Mouse (Mus musculus) liver, embryonic 12.5 days (tissue): ENCODE data around the gene Sycp1. TPM values are rescaled to one million over a fixed set of nuclear protein-coding genes. Genes with fewer than 3 reads are reported as not detected.

Experiments used
- ATAC-seq: fragments of 200-750 bp; cut with Nextera tagmentation; 2 replicates; pipeline ENCODE4 v1.8.0; 2017; ENCODE audit warnings: moderate number of reproducible peaks, mild to moderate bottlenecking, moderate library complexity
- H3K27ac ChIP-seq: fragments of 300-500 bp; sonication (generic); 2 replicates; pipeline ENCODE4 v1.5.1; 2016; ENCODE audit warnings: mild to moderate bottlenecking
- H3K27me3 ChIP-seq: fragments of 300-500 bp; sonication (generic); replicated peaks from 2 replicates; pipeline ENCODE4 v1.6.1; 2016; ENCODE audit warnings: mild to moderate bottlenecking, moderate library complexity
- H3K36me3 ChIP-seq: fragments of 300-500 bp; sonication (generic); 2 replicates; pipeline ENCODE4 v1.6.1; 2016; ENCODE audit warnings: mild to moderate bottlenecking, moderate library complexity
- H3K4me1 ChIP-seq: fragments of 300-500 bp; sonication (generic); 2 replicates; pipeline ENCODE4 v1.6.1; 2016
- H3K4me2 ChIP-seq: fragments of 300-500 bp; sonication (generic); 2 replicates; pipeline ENCODE4 v1.6.1; 2016; ENCODE audit warnings: mild to moderate bottlenecking, moderate library complexity
- H3K4me3 ChIP-seq: fragments of 300-500 bp; sonication (generic); 2 replicates; pipeline ENCODE4 v1.5.1; 2016; ENCODE audit warnings: mild to moderate bottlenecking, moderate library complexity
- H3K9ac ChIP-seq: fragments of 300-500 bp; sonication (generic); 2 replicates; pipeline ENCODE4 v1.6.1; 2016; ENCODE audit warnings: mild to moderate bottlenecking, moderate library complexity
- H3K9me3 ChIP-seq: fragments of 300-500 bp; sonication (generic); replicated peaks from 2 replicates; pipeline ENCODE4 v1.6.1; 2016; ENCODE audit warnings: mild to moderate bottlenecking, moderate library complexity
- WGBS: fragments of 180-500 bp; shearing (Covaris S2); methylation state at CpG from one replicate; pipeline ENCODE4 v1.1.7; 2016; ENCODE audit not compliant: insufficient replicate concordance; 5-methylcytosine and 5-hydroxymethylcytosine counted together
- polyA plus RNA-seq: library from polyadenylated mRNA; unstranded; fragments of >200 nt; fragmentation: Nextera tagmentation; extraction: Ambion mirVana; gene quantifications from 2 replicates; pipeline ENCODE4 v1.2.1, GENCODE M21; 2016

The Sycp1 gene
- polyA plus RNA-seq, result 0.07 and 0.14 TPM in 2 replicates

- H3K4me3 ChIP-seq, result no peak within 1 kb of the TSS
- 86% methylated on average over 78 of the region's 78 CpGs for WGBS
- H3K4me1 ChIP-seq, result no peaks in the 10 kb centered on the region
- no peaks in the 10 kb centered on the region for H3K36me3 ChIP-seq
- H3K4me2 ChIP-seq, result no peak within 1 kb of the TSS
- H3K9me3 ChIP-seq, result 0 out of 2 replicates have a peak, but pooled peaks cover 4% of the 10 kb centered on the region
- no peaks in the 10 kb centered on the region for H3K27me3 ChIP-seq
- no peak within 1 kb of the TSS for H3K27ac ChIP-seq
- ATAC-seq, result no peak
- H3K9ac ChIP-seq, result no peak within 1 kb of the TSS
Measured at GRCm38 (mm10) chr3:102935451-102936354, at the start of gene Sycp1. TSS of gene Sycp1 (minus strand) at chr3:102936100.

GRCm38 (mm10) chr3:102980349-102980736, 44.4 kb upstream of the Sycp1 start:
- no peak for ATAC-seq
- H3K36me3 ChIP-seq, result no peaks in the 10 kb centered on the region
- H3K27me3 ChIP-seq, result no peaks in the 10 kb centered on the region
- no peaks in the 10 kb centered on the region for H3K9me3 ChIP-seq
- no peak overlapping the region for H3K27ac ChIP-seq
- H3K9ac ChIP-seq, result no peak overlapping the region
- H3K4me2 ChIP-seq, result no peak overlapping the region
- WGBS, result 54% methylated on average over 3 of the region's 3 CpGs
- H3K4me3 ChIP-seq, result no peak overlapping the region
- H3K4me1 ChIP-seq, result no peaks in the 10 kb centered on the region

- no peak overlapping the region for H3K4me2 ChIP-seq
- H3K4me3 ChIP-seq, result no peak overlapping the region
- WGBS, result 52% methylated on average over 10 of the region's 10 CpGs
Measured at GRCm38 (mm10) chr3:102979550-102980348, 43.8 kb upstream of the Sycp1 start.

GRCm38 (mm10) chr3:102976906-102977305, 41.0 kb upstream of the Sycp1 start:
- H3K27ac ChIP-seq, result no peak overlapping the region
- no peaks in the 10 kb centered on the region for H3K4me1 ChIP-seq
- no peaks in the 10 kb centered on the region for H3K27me3 ChIP-seq
- WGBS, result 61% methylated on average over 4 of the region's 4 CpGs
- H3K9ac ChIP-seq, result no peak overlapping the region
- no peak for ATAC-seq
- no peak overlapping the region for H3K4me2 ChIP-seq
- H3K9me3 ChIP-seq, result no peaks in the 10 kb centered on the region
- no peaks in the 10 kb centered on the region for H3K36me3 ChIP-seq
- no peak overlapping the region for H3K4me3 ChIP-seq

More at GRCm38 (mm10) chr3:102979550-102980348, 43.8 kb upstream of the Sycp1 start:
- Histone ChIP-seq H3K27me3 (no peaks in the 10 kb centered on the region), H3K4me1 (no peaks in the 10 kb centered on the region), H3K9ac (no peak overlapping the region), H3K36me3 (no peaks in the 10 kb centered on the region), H3K9me3 (no peaks in the 10 kb centered on the region), H3K27ac (no peak overlapping the region)
- no peak for ATAC-seq

- no peak overlapping the region for H3K27ac ChIP-seq
- H3K36me3 ChIP-seq, result no peaks in the 10 kb centered on the region
- H3K27me3 ChIP-seq, result no peaks in the 10 kb centered on the region
- no peak for ATAC-seq
- no peak overlapping the region for H3K4me3 ChIP-seq
- WGBS, result 69% methylated on average over 3 of the region's 3 CpGs
- no peak overlapping the region for H3K4me2 ChIP-seq
- no peaks in the 10 kb centered on the region for H3K9me3 ChIP-seq
- no peaks in the 10 kb centered on the region for H3K4me1 ChIP-seq
- H3K9ac ChIP-seq, result no peak overlapping the region
Measured at GRCm38 (mm10) chr3:102970508-102970907, 34.6 kb upstream of the Sycp1 start.

GRCm38 (mm10) chr3:102970067-102970466, 34.2 kb upstream of the Sycp1 start:
- H3K4me3 ChIP-seq, result no peak overlapping the region
- H3K4me2 ChIP-seq, result no peak overlapping the region
- H3K9ac ChIP-seq, result no peak overlapping the region
- no peaks in the 10 kb centered on the region for H3K4me1 ChIP-seq
- WGBS, result 71% methylated on average over 9 of the region's 9 CpGs
- no peak for ATAC-seq
- no peaks in the 10 kb centered on the region for H3K36me3 ChIP-seq
- no peak overlapping the region for H3K27ac ChIP-seq
- H3K9me3 ChIP-seq, result no peaks in the 10 kb centered on the region
- H3K27me3 ChIP-seq, result no peaks in the 10 kb centered on the region

GRCm38 (mm10) chr3:102964033-102964432, 28.1 kb upstream of the Sycp1 start, which contains the start of gene Nr1h5:
TSS of gene Nr1h5 (minus strand) at chr3:102964133.
- Histone ChIP-seq H3K27me3 (no peaks in the 10 kb centered on the region), H3K36me3 (no peaks in the 10 kb centered on the region), H3K4me2 (no peak within 1 kb of the TSS), H3K4me3 (no peak within 1 kb of the TSS), H3K4me1 (no peaks in the 10 kb centered on the region), H3K9me3 (no peaks in the 10 kb centered on the region), H3K27ac (no peak within 1 kb of the TSS), H3K9ac (no peak within 1 kb of the TSS)
- WGBS, result 38% methylated on average over 3 of the region's 3 CpGs
- ATAC-seq, result no peak

- H3K4me1 ChIP-seq, result no peaks in the 10 kb centered on the region
- no peak for ATAC-seq
- H3K4me2 ChIP-seq, result no peak overlapping the region
- H3K27me3 ChIP-seq, result no peaks in the 10 kb centered on the region
- no peaks in the 10 kb centered on the region for H3K36me3 ChIP-seq
- no peak overlapping the region for H3K9ac ChIP-seq
- no peaks in the 10 kb centered on the region for H3K9me3 ChIP-seq
- no peak overlapping the region for H3K4me3 ChIP-seq
- no peak overlapping the region for H3K27ac ChIP-seq
- WGBS, result 30% methylated on average over 3 of the region's 3 CpGs
Measured at GRCm38 (mm10) chr3:102955596-102955995, 19.7 kb upstream of the Sycp1 start.

- WGBS, result 73% methylated on average over 3 of the region's 3 CpGs
- no peak for ATAC-seq
- no peaks in the 10 kb centered on the region for H3K4me1 ChIP-seq
- H3K27me3 ChIP-seq, result no peaks in the 10 kb centered on the region
- no peaks in the 10 kb centered on the region for H3K36me3 ChIP-seq
- no peak overlapping the region for H3K4me2 ChIP-seq
- no peaks in the 10 kb centered on the region for H3K9me3 ChIP-seq
- no peak overlapping the region for H3K9ac ChIP-seq
- H3K4me3 ChIP-seq, result no peak overlapping the region
- H3K27ac ChIP-seq, result no peak overlapping the region
Measured at GRCm38 (mm10) chr3:102955143-102955542, 19.2 kb upstream of the Sycp1 start.

- Histone ChIP-seq H3K27ac (no peak overlapping the region), H3K27me3 (no peaks in the 10 kb centered on the region), H3K36me3 (no peaks in the 10 kb centered on the region), H3K4me3 (no peak overlapping the region), H3K4me1 (no peaks in the 10 kb centered on the region), H3K4me2 (no peak overlapping the region), H3K9me3 (no peaks in the 10 kb centered on the region), H3K9ac (no peak overlapping the region)
- no peak for ATAC-seq
- 78% methylated on average over 12 of the region's 12 CpGs for WGBS
Measured at GRCm38 (mm10) chr3:102954476-102954875, 18.6 kb upstream of the Sycp1 start.

- H3K9ac ChIP-seq, result no peak overlapping the region
- ATAC-seq, result no peak
- no peaks in the 10 kb centered on the region for H3K4me1 ChIP-seq
- H3K9me3 ChIP-seq, result no peaks in the 10 kb centered on the region
- WGBS, result 55% methylated on average over 5 of the region's 5 CpGs
- no peak overlapping the region for H3K4me2 ChIP-seq
- H3K4me3 ChIP-seq, result no peak overlapping the region
- H3K27ac ChIP-seq, result no peak overlapping the region
- no peaks in the 10 kb centered on the region for H3K36me3 ChIP-seq
- H3K27me3 ChIP-seq, result no peaks in the 10 kb centered on the region
Measured at GRCm38 (mm10) chr3:102946861-102947260, 11.0 kb upstream of the Sycp1 start.

- no peaks in the 10 kb centered on the region for H3K36me3 ChIP-seq
- H3K4me3 ChIP-seq, result no peak overlapping the region
- no peak overlapping the region for H3K9ac ChIP-seq
- no peaks in the 10 kb centered on the region for H3K9me3 ChIP-seq
- 59% methylated on average over 3 of the region's 3 CpGs for WGBS
- no peak for ATAC-seq
- H3K4me2 ChIP-seq, result no peak overlapping the region
- H3K27ac ChIP-seq, result no peak overlapping the region
- no peaks in the 10 kb centered on the region for H3K27me3 ChIP-seq
- H3K4me1 ChIP-seq, result no peaks in the 10 kb centered on the region
Measured at GRCm38 (mm10) chr3:102946312-102946711, 10.4 kb upstream of the Sycp1 start.
